Mouse (Mus musculus): Measurements from ENCODE around the gene Rfx2. TPM values are rescaled to one million over a fixed set of nuclear protein-coding genes. Genes with fewer than 3 reads are reported as not detected.

Gene Rfx2
- total RNA-seq (2014; rRNA removed) (2.4 and 3.6 TPM in 2 replicates), polyA plus RNA-seq (2015; fragmentation: Nextera tagmentation; extraction: Ambion mirVana) (2.2 and 3.4 TPM in 2 replicates)

DNA sequence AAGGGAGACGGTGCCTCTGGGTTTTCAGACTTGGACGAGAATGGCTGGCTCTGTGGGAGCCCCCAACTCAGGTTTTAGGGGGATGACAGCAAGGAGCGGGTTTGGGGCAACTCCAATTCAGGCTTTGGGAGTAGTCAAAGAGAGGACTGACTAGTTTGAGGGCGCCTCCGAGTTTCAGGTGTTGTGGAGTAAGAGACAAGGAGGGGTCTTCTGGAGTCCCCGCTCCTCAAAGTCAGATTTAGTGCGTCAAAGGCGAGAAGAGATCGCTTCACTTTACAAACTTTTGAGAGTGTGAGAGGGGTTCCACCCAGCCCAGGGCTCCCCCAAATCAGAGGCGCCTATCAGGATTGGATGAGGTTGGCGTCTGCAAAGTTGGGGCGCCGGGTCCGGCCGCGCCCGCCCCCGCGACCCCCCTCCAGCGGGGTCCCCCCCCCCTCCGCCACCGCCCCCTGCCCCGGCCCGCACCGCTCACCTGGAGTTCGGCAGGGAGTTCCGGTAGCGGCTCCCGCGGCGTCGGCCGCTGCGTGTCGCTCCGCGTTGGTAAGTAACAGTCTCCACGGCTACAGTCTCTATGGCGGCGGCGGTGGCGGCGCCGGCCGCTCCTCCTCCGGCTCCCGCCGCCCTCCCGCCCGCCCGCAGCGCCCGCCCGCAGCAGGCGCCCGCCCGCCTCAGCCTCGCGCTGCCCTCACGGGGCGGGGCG, at the start of gene Rfx2:
Gene Rfx2, minus strand, starts transcription at position 603 of the 700 bp plus-strand sequence.
- under 1% methylated on average over 29 of the region's 62 CpGs for WGBS
- TF ChIP-seq CTCF (IDR thresholded peaks at IDR 0.05; ENCODE audit: low read depth): no peak
- no peak within 1 kb of the TSS for H3K27ac ChIP-seq (ENCODE audit: low read depth, low read length)

DNA sequence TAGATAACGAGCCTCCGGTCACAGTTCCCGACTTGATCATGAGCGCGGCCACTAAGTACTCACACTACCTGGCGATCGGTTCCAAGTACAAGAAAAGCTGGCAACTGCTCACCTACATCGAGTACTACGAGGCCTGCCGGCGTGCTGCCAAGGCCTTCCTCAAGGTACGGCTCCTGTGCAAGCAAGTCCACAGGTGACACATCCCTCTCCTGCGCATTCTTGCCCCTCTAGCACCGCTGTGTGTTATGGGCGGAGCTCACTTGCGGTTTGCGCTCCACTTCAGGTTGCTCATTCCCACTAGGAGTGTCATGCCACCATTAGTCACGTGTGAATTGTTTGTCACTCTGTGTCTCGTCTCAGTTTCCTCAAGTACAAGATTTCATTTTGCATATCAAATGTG, 46.6 kb upstream of the Rfx2 start:
- no peak for DNase-seq
- H3K27me3 ChIP-seq (ENCODE audit: insufficient read depth, low read length): no peaks in the 10 kb centered on the region
- no peaks in the 10 kb centered on the region for H3K36me3 ChIP-seq (ENCODE audit: insufficient read depth)
- TF ChIP-seq CTCF (IDR thresholded peaks at IDR 0.05; ENCODE audit: low read depth): no peak
- 90% methylated on average over 19 of the region's 19 CpGs for WGBS
- no peak overlapping the region for H3K27ac ChIP-seq (ENCODE audit: low read depth, low read length)
- no peak overlapping the region for H3K4me2 ChIP-seq (ENCODE audit: low read depth)
- H3K4me3 ChIP-seq (ENCODE audit: low read depth, low read length): no peak overlapping the region
- H3K4me1 ChIP-seq (ENCODE audit: insufficient read depth): no peaks in the 10 kb centered on the region
- H3K9ac ChIP-seq: no peak overlapping the region
- H3K9me3 ChIP-seq (ENCODE audit: low read length): no peaks in the 10 kb centered on the region
- ATAC-seq: no peak

More for the DNA sequence above, at the start of gene Rfx2:
- no peaks in the 10 kb centered on the region for H3K36me3 ChIP-seq (ENCODE audit: insufficient read depth)
- peak within 1 kb of the TSS; percentile 67 for H3K4me2 ChIP-seq (ENCODE audit: low read depth)
- H3K4me3 ChIP-seq (ENCODE audit: low read depth, low read length): peak within 1 kb of the TSS; percentile 60
- 0 out of 2 replicates have a peak, but pooled peaks cover 10% of the 10 kb centered on the region for H3K4me1 ChIP-seq (ENCODE audit: insufficient read depth)
- peak; percentile 11 for DNase-seq
- no peak for ATAC-seq
- peak within 1 kb of the TSS; percentile 36 for H3K9ac ChIP-seq
- peaks cover 11% of the 10 kb centered on the region; the same call in 1 of the 2 replicates for H3K27me3 ChIP-seq (ENCODE audit: insufficient read depth, low read length)
- no peaks in the 10 kb centered on the region for H3K9me3 ChIP-seq (ENCODE audit: low read length)

DNA sequence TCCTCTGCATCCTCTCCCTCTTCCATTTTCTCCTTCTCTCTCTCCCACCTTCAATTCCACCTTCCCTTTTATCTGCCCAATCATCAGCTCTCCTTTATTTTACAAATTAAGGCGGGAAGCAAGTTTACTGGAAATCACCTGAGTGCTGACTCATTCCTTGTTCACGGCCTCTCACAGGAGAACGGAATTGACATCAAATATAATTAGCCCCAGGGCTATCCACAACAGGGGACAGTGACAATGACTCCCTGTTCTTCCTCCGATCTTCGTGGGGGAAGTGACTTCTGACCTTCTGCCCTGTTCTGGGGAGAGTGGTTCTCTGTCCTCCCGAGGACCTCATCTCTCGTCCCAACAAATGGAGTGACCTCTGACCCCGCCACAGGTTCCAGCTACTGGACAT, 46.2 kb upstream of the Rfx2 start:
- DNase-seq (no peak), ATAC-seq (no peak)
- TF ChIP-seq CTCF (IDR thresholded peaks at IDR 0.05; ENCODE audit: low read depth): no peak
- Histone ChIP-seq H3K36me3 (ENCODE audit: insufficient read depth) (no peaks in the 10 kb centered on the region), H3K4me1 (ENCODE audit: insufficient read depth) (no peaks in the 10 kb centered on the region), H3K4me2 (ENCODE audit: low read depth) (no peak overlapping the region), H3K27ac (ENCODE audit: low read depth, low read length) (no peak overlapping the region), H3K4me3 (ENCODE audit: low read depth, low read length) (no peak overlapping the region), H3K27me3 (ENCODE audit: insufficient read depth, low read length) (no peaks in the 10 kb centered on the region), H3K9ac (no peak overlapping the region), H3K9me3 (ENCODE audit: low read length) (no peaks in the 10 kb centered on the region)
- 75% methylated on average over 8 of the region's 8 CpGs for WGBS

DNA sequence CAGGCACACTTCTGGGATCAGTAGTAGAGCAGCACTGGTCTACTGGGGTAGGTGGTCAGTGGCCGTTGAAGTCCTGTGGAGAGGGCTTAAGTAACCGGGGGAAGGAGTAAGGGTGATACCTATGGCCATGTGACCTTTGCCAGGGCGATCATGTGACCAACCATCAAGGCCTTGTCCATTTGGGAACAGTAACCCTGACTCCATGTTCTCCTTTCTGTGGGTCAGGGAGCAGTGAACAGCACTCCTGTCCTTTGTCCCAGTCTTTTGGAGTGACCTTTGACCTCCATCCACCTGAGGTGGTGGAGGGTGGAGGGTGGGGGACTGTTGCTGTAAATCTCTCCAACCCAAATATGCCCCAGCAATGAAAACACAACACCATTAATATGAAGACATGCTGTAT, 45.7 kb upstream of the Rfx2 start:
- no peaks in the 10 kb centered on the region for H3K27me3 ChIP-seq (ENCODE audit: insufficient read depth, low read length)
- no peaks in the 10 kb centered on the region for H3K4me1 ChIP-seq (ENCODE audit: insufficient read depth)
- H3K9ac ChIP-seq: no peak overlapping the region
- H3K36me3 ChIP-seq (ENCODE audit: insufficient read depth): no peaks in the 10 kb centered on the region
- H3K4me3 ChIP-seq (ENCODE audit: low read depth, low read length): no peak overlapping the region
- H3K27ac ChIP-seq (ENCODE audit: low read depth, low read length): no peak overlapping the region
- H3K4me2 ChIP-seq (ENCODE audit: low read depth): no peak overlapping the region
- WGBS: 79% methylated on average over 3 of the region's 3 CpGs
- TF ChIP-seq CTCF (IDR thresholded peaks at IDR 0.05; ENCODE audit: low read depth): no peak
- DNase-seq (no peak), ATAC-seq (no peak)
- no peaks in the 10 kb centered on the region for H3K9me3 ChIP-seq (ENCODE audit: low read length)

DNA sequence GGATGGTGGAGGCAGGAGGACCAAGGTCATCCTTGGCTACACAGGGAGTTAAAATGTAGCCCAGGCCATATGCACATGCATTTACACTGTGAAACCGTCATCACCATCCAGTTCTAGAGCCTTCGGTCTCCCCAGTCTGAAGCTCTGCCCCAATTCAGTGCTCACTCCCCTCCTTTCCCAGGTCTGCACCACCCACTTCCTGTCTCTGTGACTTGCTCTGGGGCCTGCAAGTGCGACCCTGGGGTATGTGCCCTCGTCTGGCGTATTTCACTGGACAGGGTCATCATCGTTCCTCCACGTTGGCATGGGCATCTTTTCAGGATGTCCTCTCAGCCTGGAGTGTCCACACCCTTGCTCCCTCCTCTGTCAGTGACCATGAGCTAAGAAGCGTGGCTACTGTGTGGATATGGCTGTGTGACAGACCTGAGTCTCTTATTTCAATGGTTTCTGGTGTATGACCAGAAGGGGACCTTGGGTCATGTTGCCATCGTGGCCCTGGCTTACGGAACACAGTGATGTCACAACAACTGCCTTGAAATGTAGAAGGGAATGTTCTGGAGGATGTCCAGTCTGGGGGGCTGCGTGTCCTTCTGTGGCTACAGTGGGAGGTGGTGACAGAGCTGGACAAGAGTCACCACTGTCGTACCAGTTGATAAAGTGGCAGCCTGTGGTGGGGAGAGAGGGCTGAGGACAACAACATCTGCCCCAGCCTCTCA, 44.3 kb upstream of the Rfx2 start, which contains the start of gene 1700061G19Rik:
Gene 1700061G19Rik, plus strand, starts transcription at position 542 of the 716 bp plus-strand sequence.
- Histone ChIP-seq H3K27me3 (ENCODE audit: insufficient read depth, low read length) (no peaks in the 10 kb centered on the region), H3K4me3 (ENCODE audit: low read depth, low read length) (no peak within 1 kb of the TSS), H3K4me2 (ENCODE audit: low read depth) (no peak within 1 kb of the TSS), H3K9ac (no peak within 1 kb of the TSS), H3K4me1 (ENCODE audit: insufficient read depth) (no peaks in the 10 kb centered on the region), H3K36me3 (ENCODE audit: insufficient read depth) (no peaks in the 10 kb centered on the region), H3K9me3 (ENCODE audit: low read length) (no peaks in the 10 kb centered on the region), H3K27ac (ENCODE audit: low read depth, low read length) (no peak within 1 kb of the TSS)
- no peak for TF ChIP-seq CTCF (IDR thresholded peaks at IDR 0.05; ENCODE audit: low read depth)
- DNase-seq (no peak), ATAC-seq (no peak)
- WGBS: 91% methylated on average over 12 of the region's 12 CpGs

DNA sequence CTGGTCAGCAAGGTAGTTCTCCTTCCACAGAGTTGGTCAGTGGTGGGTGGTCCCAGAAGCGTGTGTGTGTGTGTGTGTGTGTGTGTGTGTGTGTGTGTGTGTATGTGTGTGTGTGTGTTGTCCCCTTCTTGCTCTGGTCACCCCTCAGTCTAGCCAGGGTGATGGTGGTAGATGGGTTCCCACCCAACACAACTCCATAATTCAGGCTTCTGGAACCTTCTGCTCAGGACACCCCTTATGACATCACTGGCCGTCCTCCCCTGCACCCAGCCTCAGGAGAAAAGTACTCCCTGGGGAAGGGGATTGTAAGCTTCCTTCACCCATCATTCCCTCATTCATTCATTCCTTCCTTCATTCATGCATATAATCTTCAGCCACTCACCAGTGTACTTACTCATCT, 43.4 kb upstream of the Rfx2 start, which contains the start of gene Acsbg2:
Gene Acsbg2, minus strand, starts transcription at position 211 of the 400 bp plus-strand sequence.
- no peak for TF ChIP-seq CTCF (IDR thresholded peaks at IDR 0.05; ENCODE audit: low read depth)
- ATAC-seq: no peak
- H3K27ac ChIP-seq (ENCODE audit: low read depth, low read length): no peak within 1 kb of the TSS
- DNase-seq: no peak
- 96% methylated on average over 2 of the region's 2 CpGs for WGBS
- H3K4me1 ChIP-seq (ENCODE audit: insufficient read depth): no peaks in the 10 kb centered on the region
- H3K4me2 ChIP-seq (ENCODE audit: low read depth): no peak within 1 kb of the TSS
- H3K27me3 ChIP-seq (ENCODE audit: insufficient read depth, low read length): no peaks in the 10 kb centered on the region
- no peaks in the 10 kb centered on the region for H3K9me3 ChIP-seq (ENCODE audit: low read length)
- no peak within 1 kb of the TSS for H3K9ac ChIP-seq
- H3K36me3 ChIP-seq (ENCODE audit: insufficient read depth): no peaks in the 10 kb centered on the region
- no peak within 1 kb of the TSS for H3K4me3 ChIP-seq (ENCODE audit: low read depth, low read length)

DNA sequence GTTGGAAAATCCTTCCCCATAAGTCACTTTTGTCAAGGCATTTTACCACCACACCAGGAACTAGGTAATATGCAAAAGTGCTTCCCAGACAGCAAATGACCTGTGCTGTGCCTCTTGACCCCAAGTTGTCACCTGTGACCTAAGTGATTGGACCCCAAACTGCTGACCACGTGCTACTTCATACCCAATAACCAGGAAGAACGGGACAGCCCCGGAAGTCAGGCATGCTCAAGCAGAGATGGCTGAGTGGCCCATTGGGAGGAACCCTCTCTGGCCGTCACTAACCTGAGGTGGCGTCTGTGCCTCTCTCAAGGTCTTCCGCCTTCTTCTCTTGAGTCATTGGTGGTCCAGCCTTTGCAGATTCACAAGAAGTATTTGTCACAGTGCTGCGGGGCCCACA, 41.7 kb upstream of the Rfx2 start:
- H3K27me3 ChIP-seq (ENCODE audit: insufficient read depth, low read length): no peaks in the 10 kb centered on the region
- WGBS: 78% methylated on average over 7 of the region's 7 CpGs
- no peak overlapping the region for H3K9ac ChIP-seq
- H3K9me3 ChIP-seq (ENCODE audit: low read length): no peaks in the 10 kb centered on the region
- DNase-seq (no peak), ATAC-seq (no peak)
- TF ChIP-seq CTCF (IDR thresholded peaks at IDR 0.05; ENCODE audit: low read depth): no peak
- H3K4me2 ChIP-seq (ENCODE audit: low read depth): no peak overlapping the region
- H3K36me3 ChIP-seq (ENCODE audit: insufficient read depth): no peaks in the 10 kb centered on the region
- no peak overlapping the region for H3K4me3 ChIP-seq (ENCODE audit: low read depth, low read length)
- no peaks in the 10 kb centered on the region for H3K4me1 ChIP-seq (ENCODE audit: insufficient read depth)
- no peak overlapping the region for H3K27ac ChIP-seq (ENCODE audit: low read depth, low read length)

Data from forebrain, postnatal 0 days (tissue).